Mouse (Mus musculus): Measurements from ENCODE around the gene Fam50a.

Fam50a gene

GRCm38 (mm10) chrX:74312540-74313464 is at the start of gene Fam50a:
Gene Fam50a (plus strand): TSS chrX:74313033.
- DNase-seq (ENCODE audit: low spot score in 2 of 2) = peak; percentile 84

GRCm38 (mm10) chrX:74269736-74270061 is 43.1 kb upstream of the Fam50a start:
- DNase-seq (ENCODE audit: low spot score in 2 of 2) = no peak

GRCm38 (mm10) chrX:74270062-74270901 is 42.6 kb upstream of the Fam50a start, which contains the start of gene Rpl10:
Gene Rpl10 (plus strand): TSS chrX:74270812.
- DNase-seq (ENCODE audit: low spot score in 2 of 2) = peak; percentile 79 to 93

GRCm38 (mm10) chrX:74270902-74271551 is 41.8 kb upstream of the Fam50a start:
- DNase-seq (ENCODE audit: low spot score in 2 of 2) = no peak

GRCm38 (mm10) chrX:74273422-74274322 is 39.2 kb upstream of the Fam50a start:
- no peak for DNase-seq (ENCODE audit: low spot score in 2 of 2)

- DNase-seq (ENCODE audit: low spot score in 2 of 2) = no peak
Observed at GRCm38 (mm10) chrX:74277916-74278315, 34.9 kb upstream of the Fam50a start.

- DNase-seq (ENCODE audit: low spot score in 2 of 2) = no peak
Observed at GRCm38 (mm10) chrX:74281041-74281731, 31.6 kb upstream of the Fam50a start.

- DNase-seq (ENCODE audit: low spot score in 2 of 2) = peak in 1 of 2 experiments; percentile 18
Observed at GRCm38 (mm10) chrX:74281732-74282394, 31.0 kb upstream of the Fam50a start, which contains the start of the genes Taz and Dnase1l1. Gene Taz (plus strand): TSS chrX:74281912. Gene Dnase1l1 (minus strand): TSS chrX:74282337.

GRCm38 (mm10) chrX:74282395-74283091 is 30.3 kb upstream of the Fam50a start:
- peak; percentile 76 to 81 for DNase-seq (ENCODE audit: low spot score in 2 of 2)

- DNase-seq (ENCODE audit: low spot score in 2 of 2) = no peak
Observed at GRCm38 (mm10) chrX:74283092-74283437, 29.8 kb upstream of the Fam50a start.

- no peak for DNase-seq (ENCODE audit: low spot score in 2 of 2)
Observed at GRCm38 (mm10) chrX:74293431-74293830, 19.4 kb upstream of the Fam50a start.

- DNase-seq (ENCODE audit: low spot score in 2 of 2) = peak; percentile 91 to 95
Observed at GRCm38 (mm10) chrX:74296538-74297448, 16.0 kb upstream of the Fam50a start, which contains the start of gene Atp6ap1. Gene Atp6ap1 (plus strand): TSS chrX:74297097.

- no peak for DNase-seq (ENCODE audit: low spot score in 2 of 2)
Observed at GRCm38 (mm10) chrX:74298348-74298747, 14.5 kb upstream of the Fam50a start.

- no peak for DNase-seq (ENCODE audit: low spot score in 2 of 2)
Observed at GRCm38 (mm10) chrX:74299721-74300120, 13.1 kb upstream of the Fam50a start.

- DNase-seq (ENCODE audit: low spot score in 2 of 2) = peak; percentile 59 to 61
Observed at GRCm38 (mm10) chrX:74304867-74305700, 7.7 kb upstream of the Fam50a start, which contains the start of gene Gdi1. Gene Gdi1 (plus strand): TSS chrX:74304998.

GRCm38 (mm10) chrX:74328725-74329161 is 15.9 kb downstream of the Fam50a start, which contains the start of gene Plxna3:
Gene Plxna3 (plus strand): TSS chrX:74329066.
- peak; percentile 23 to 54 for DNase-seq (ENCODE audit: low spot score in 2 of 2)

- no peak for DNase-seq (ENCODE audit: low spot score in 2 of 2)
Observed at GRCm38 (mm10) chrX:74329215-74329671, 16.4 kb downstream of the Fam50a start.
